Comparison of ENCODE assay signal across 9 mouse cellular contexts in the genomic region with DNA sequence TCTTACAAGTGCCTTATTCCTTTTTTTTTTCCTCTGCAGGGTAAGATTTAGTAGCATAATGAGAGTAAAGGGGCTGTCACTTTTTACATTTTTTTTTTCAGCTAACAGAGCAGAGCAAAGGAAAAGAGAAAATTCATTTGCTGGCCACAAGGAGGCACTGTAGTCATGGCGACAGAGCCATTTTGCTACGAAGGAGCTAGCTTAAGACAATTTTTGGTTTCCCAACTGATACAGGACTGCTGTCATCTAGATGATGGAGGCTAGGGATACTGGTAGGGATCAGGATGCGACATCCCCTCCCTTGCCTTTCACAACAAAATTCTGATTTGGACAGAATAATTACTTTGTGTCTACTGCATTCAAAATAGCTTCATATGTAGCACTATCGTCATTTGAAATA.
DNase-seq lines count a peak whose midpoint lies in the region; ATAC-seq and TF ChIP-seq lines count a peak whose summit lies in the region.
"Had no signal": no experiment of that assay in that cellular context is flagged by ENCODE, and none has a peak within 500 bp of the region (broad histone marks: within the 10 kb centered on the region; RNA-seq: fewer than 3 reads in every experiment).

No protein-coding gene starts in this region.

- H3K4me2 ChIP-seq in intestine, embryonic 15.5 days (replicated peaks) = no peak overlapping the region

- no peak overlapping the region for H3K27ac ChIP-seq in ES-E14 (ENCODE audit: insufficient read depth, low read depth, low read length, poor library complexity, severe bottlenecking)
- no peak overlapping the region for H3K27ac ChIP-seq in intestine, embryonic 15.5 days

- no peaks in the 10 kb centered on the region for H3K9me3 ChIP-seq in ES-E14 (ENCODE audit: control insufficient read depth, insufficient read depth, low read depth, low read length)
- H3K9me3 ChIP-seq in intestine, embryonic 15.5 days = no peaks in the 10 kb centered on the region
- H3K9me3 ChIP-seq: megakaryocyte, embryonic 14.5 days had no signal

- H3K4me1 ChIP-seq in ES-E14 (ENCODE audit: control insufficient read depth in 2 of 2, insufficient read depth in 2 of 2, low read length in 2 of 2, poor library complexity in 1 of 2) = no peaks in the 10 kb centered on the region
- H3K4me1 ChIP-seq in intestine, embryonic 15.5 days (replicated peaks) = no peaks in the 10 kb centered on the region
- H3K4me1 ChIP-seq: megakaryocyte, embryonic 14.5 days had no signal

- no peak overlapping the region for H3K4me3 ChIP-seq in ES-E14 (ENCODE audit: insufficient read depth in 1 of 2, low read depth in 1 of 2, low read length in 2 of 2, poor library complexity in 1 of 2, severe bottlenecking in 1 of 2)
- H3K4me3 ChIP-seq in intestine, embryonic 15.5 days (replicated peaks) = no peak overlapping the region
- H3K4me3 ChIP-seq: megakaryocyte, embryonic 14.5 days had no signal

- H3K36me3 ChIP-seq in ES-E14 (ENCODE audit: control insufficient read depth, insufficient read depth, low read length, poor library complexity, severe bottlenecking) = no peaks in the 10 kb centered on the region
- no peaks in the 10 kb centered on the region for H3K36me3 ChIP-seq in intestine, embryonic 15.5 days

- ATAC-seq in granulocyte monocyte progenitor cell, adult 5-6 weeks (replicated peaks; ENCODE audit: poor library complexity, severe bottlenecking) = peak; percentile 59; the same call in 1 of the 2 replicates
- no peak for ATAC-seq in intestine, embryonic 15.5 days

- H3K27me3 ChIP-seq in intestine, embryonic 15.5 days (replicated peaks) = no peaks in the 10 kb centered on the region

- no peak overlapping the region for H3K9ac ChIP-seq in ES-E14 (ENCODE audit: insufficient read depth, low read depth, low read length, poor library complexity, severe bottlenecking)
- no peak overlapping the region for H3K9ac ChIP-seq in intestine, embryonic 15.5 days

- WGBS in intestine, embryonic 15.5 days = 33% methylated on average over 4 of the region's 4 CpGs

- peak; percentile 3 to 14 for DNase-seq in adrenal gland, postnatal 36 days
- DNase-seq in adrenal gland, adult 2 months = no peak
- peak; percentile 9 to 22 for DNase-seq in kidney, postnatal 4 days
- DNase-seq in kidney, adult 18-20 months = no peak
- DNase-seq in ES-E14 (ENCODE audit: low read depth, low spot score) = peak; percentile 1
- DNase-seq in spleen, postnatal 14 days (ENCODE audit: low spot score in 2 of 2) = no peak

- in situ Hi-C loops in ES-E14 (cut with MboI; ENCODE audit: low sequenced_read_pairs in 2 of 2, unreplicated experiment in 2 of 2) = loop anchor here (10.0 to 25.0 kb wide), 2 partner anchors 251 to 259 kb away; no protein-coding TSS in a partner anchor

TF ChIP-seq in ES-E14, 5 proteins besides CTCF, POLR2A, EP300 and RAD21:
- peak; percentile 32; the same call in 1 of the 2 replicates for TF ChIP-seq ZC3H11A (IDR thresholded peaks at IDR 0.05; ENCODE audit: borderline replicate concordance, low read depth, low read length)
- TF ChIP-seq MAFK (IDR thresholded peaks at IDR 0.05; ENCODE audit: insufficient read depth, low read depth, low read length) = no peak
- TF ChIP-seq HCFC1 (IDR thresholded peaks at IDR 0.05; ENCODE audit: borderline replicate concordance, insufficient read depth, low read length) = no peak
- no peak for TF ChIP-seq CHD2 (IDR thresholded peaks at IDR 0.05; ENCODE audit: low read depth, low read length)
- peak; percentile 42; the same call in 1 of the 2 replicates for TF ChIP-seq ZNF384 (IDR thresholded peaks at IDR 0.05; ENCODE audit: low read depth, low read length)

Comparison
In these comparisons a context has a peak if more than half of its experiments do, and no peak if none do; other contexts are left out.
1. DNase-seq: peak in adrenal gland, postnatal 36 days (2 of 2), kidney, postnatal 4 days (2 of 2) and ES-E14 (single experiment); none in adrenal gland, adult 2 months (single experiment), kidney, adult 18-20 months (single experiment) and spleen, postnatal 14 days (0 of 2).